In the genomic region with DNA sequence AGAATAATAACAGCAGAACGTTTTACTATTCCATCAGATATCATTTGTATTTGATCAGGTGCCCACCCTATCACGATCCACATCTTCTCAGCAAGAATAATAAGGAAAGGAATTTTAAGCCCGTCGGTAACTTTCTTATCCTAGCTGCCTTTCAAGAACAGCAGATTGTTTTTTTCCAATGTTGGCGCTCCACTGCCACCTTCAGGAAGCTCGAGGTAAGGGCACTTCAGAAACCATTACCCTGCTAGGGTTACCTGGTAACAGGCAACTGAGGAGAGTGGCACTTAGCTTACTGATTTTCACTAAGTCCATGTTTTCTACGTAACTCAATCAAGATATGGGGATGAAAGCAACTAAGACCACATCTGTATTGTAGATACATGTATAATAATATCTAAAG, we compare ENCODE assay signal across 9 mouse cellular contexts.
DNase-seq lines count a peak whose midpoint lies in the region; ATAC-seq and TF ChIP-seq lines count a peak whose summit lies in the region.
"Had no signal": no experiment of that assay in that cellular context is flagged by ENCODE, and none has a peak within 500 bp of the region (broad histone marks: within the 10 kb centered on the region; RNA-seq: fewer than 3 reads in every experiment).

No protein-coding gene starts in this region.

- TF ChIP-seq EP300 in MEL (IDR thresholded peaks at IDR 0.05; ENCODE audit: low read depth in 1 of 2, low read length in 2 of 2), result no peak

- TF ChIP-seq POLR2A in MEL (IDR thresholded peaks at IDR 0.05; ENCODE audit: control insufficient read depth in 1 of 2, insufficient read depth in 1 of 2, low read depth in 1 of 2, low read length in 2 of 2, poor library complexity in 1 of 2), result no peak

- H3K27ac ChIP-seq in hindbrain, embryonic 10.5 days, result no peak overlapping the region
- no peak overlapping the region for H3K27ac ChIP-seq in hindbrain, embryonic 13.5 days
- no peak overlapping the region for H3K27ac ChIP-seq in MEL (ENCODE audit: control insufficient read depth, low read depth, low read length)
- H3K27ac ChIP-seq: macrophage had no signal

- no peaks in the 10 kb centered on the region for H3K9me3 ChIP-seq in hindbrain, embryonic 10.5 days
- H3K9me3 ChIP-seq in hindbrain, embryonic 13.5 days, result no peaks in the 10 kb centered on the region
- H3K9me3 ChIP-seq in MEL (replicated peaks; ENCODE audit: insufficient read depth, low read length), result no peaks in the 10 kb centered on the region

- H3K4me1 ChIP-seq in hindbrain, embryonic 10.5 days (replicated peaks), result 0 out of 2 replicates have a peak, but pooled peaks cover 4% of the 10 kb centered on the region
- no peaks in the 10 kb centered on the region for H3K4me1 ChIP-seq in hindbrain, embryonic 13.5 days (replicated peaks)
- no peaks in the 10 kb centered on the region for H3K4me1 ChIP-seq in MEL (ENCODE audit: control insufficient read depth in 1 of 2, insufficient read depth in 2 of 2, low read length in 2 of 2)

- WGBS in hindbrain, embryonic 10.5 days, result 31% methylated on average over 7 of the region's 7 CpGs
- WGBS in hindbrain, embryonic 13.5 days, result 34% methylated on average over 7 of the region's 7 CpGs

- peak; percentile 24 for DNase-seq in hindbrain, embryonic 10.5 days (ENCODE audit: low spot score)
- DNase-seq in 416B (ENCODE audit: low read depth) (peak; percentile 61), MEL (ENCODE audit: low read depth, low spot score) (peak; percentile 66)
- DNase-seq in forelimb bud, embryonic 11.5 days (ENCODE audit: low read depth, low spot score), result peak; percentile 57
- DNase-seq in lung, postnatal 14 days, result peak; percentile 47
- no peak for DNase-seq in right cerebral cortex, postnatal 25 days

- no peak overlapping the region for H3K9ac ChIP-seq in hindbrain, embryonic 13.5 days
- H3K9ac ChIP-seq in MEL (ENCODE audit: control insufficient read depth, low read depth, low read length, poor library complexity, severe bottlenecking), result no peak overlapping the region

- TF ChIP-seq CTCF in MEL (IDR thresholded peaks at IDR 0.05 in 2 of 3, conservative IDR thresholded peaks at IDR 0.05 in 1 of 3; ENCODE audit: control insufficient read depth in 1 of 3, insufficient read depth in 1 of 3, low read depth in 2 of 3, low read length in 3 of 3, poor library complexity in 1 of 3, severe bottlenecking in 1 of 3), result peak; percentile 61 to 75 (median 66)

- no peaks in the 10 kb centered on the region for H3K36me3 ChIP-seq in hindbrain, embryonic 10.5 days
- no peaks in the 10 kb centered on the region for H3K36me3 ChIP-seq in hindbrain, embryonic 13.5 days
- H3K36me3 ChIP-seq in MEL (ENCODE audit: control insufficient read depth in 1 of 2, insufficient read depth in 2 of 2, low read length in 2 of 2), result no peaks in the 10 kb centered on the region

- H3K79me2 ChIP-seq in MEL (ENCODE audit: control insufficient read depth, insufficient read depth, low read length, poor library complexity), result no peaks in the 10 kb centered on the region

- H3K4me3 ChIP-seq in hindbrain, embryonic 10.5 days, result no peak overlapping the region
- H3K4me3 ChIP-seq in hindbrain, embryonic 13.5 days, result no peak overlapping the region
- no peak overlapping the region for H3K4me3 ChIP-seq in MEL (ENCODE audit: control insufficient read depth in 1 of 2, insufficient read depth in 1 of 2, low read depth in 2 of 2, low read length in 2 of 2)

- no peak overlapping the region for H3K4me2 ChIP-seq in hindbrain, embryonic 13.5 days

- TF ChIP-seq RAD21 in MEL (IDR thresholded peaks at IDR 0.05; ENCODE audit: low read depth, low read length), result peak; percentile 70

- no peaks in the 10 kb centered on the region for H3K27me3 ChIP-seq in hindbrain, embryonic 10.5 days (ENCODE audit: insufficient read depth, poor library complexity, severe bottlenecking)
- no peaks in the 10 kb centered on the region for H3K27me3 ChIP-seq in hindbrain, embryonic 13.5 days
- H3K27me3 ChIP-seq in MEL (ENCODE audit: control insufficient read depth in 1 of 2, insufficient read depth in 2 of 2, low read length in 2 of 2), result no peaks in the 10 kb centered on the region

- no peak for ATAC-seq in hindbrain, embryonic 13.5 days (ENCODE audit: low FRiP score)
- no peak for ATAC-seq in monocyte, adult 5-6 weeks (replicated peaks; ENCODE audit: insufficient number of reproducible peaks, low FRiP score, low TSS enrichment, poor library complexity, severe bottlenecking)

TF ChIP-seq in MEL, 35 proteins besides CTCF, POLR2A, EP300 and RAD21:
- TF ChIP-seq ZC3H11A (IDR thresholded peaks at IDR 0.05; ENCODE audit: low read depth, low read length) (peak; percentile 37), BHLHE40 (IDR thresholded peaks at IDR 0.05; ENCODE audit: borderline replicate concordance, low read depth, low read length) (no peak), MAFK (IDR thresholded peaks at IDR 0.05; ENCODE audit: borderline replicate concordance, low read depth, low read length) (no peak), GABPA (IDR thresholded peaks at IDR 0.05; ENCODE audit: low read depth, low read length) (no peak), JUND (IDR thresholded peaks at IDR 0.05; ENCODE audit: low read depth, low read length) (no peak), MEF2A (IDR thresholded peaks at IDR 0.05; ENCODE audit: extremely low read depth, insufficient replicate concordance, low read depth, low read length, poor library complexity, severe bottlenecking) (no peak), SMC3 (IDR thresholded peaks at IDR 0.05; ENCODE audit: low read depth, low read length) (peak; percentile 66), TBP (IDR thresholded peaks at IDR 0.05; ENCODE audit: low read depth, low read length) (0 out of 2 replicates have a peak, but pooled peaks have one; percentile 33), ZNF384 (IDR thresholded peaks at IDR 0.05; ENCODE audit: low read depth, low read length) (peak; percentile 70)
